In the genomic region with DNA sequence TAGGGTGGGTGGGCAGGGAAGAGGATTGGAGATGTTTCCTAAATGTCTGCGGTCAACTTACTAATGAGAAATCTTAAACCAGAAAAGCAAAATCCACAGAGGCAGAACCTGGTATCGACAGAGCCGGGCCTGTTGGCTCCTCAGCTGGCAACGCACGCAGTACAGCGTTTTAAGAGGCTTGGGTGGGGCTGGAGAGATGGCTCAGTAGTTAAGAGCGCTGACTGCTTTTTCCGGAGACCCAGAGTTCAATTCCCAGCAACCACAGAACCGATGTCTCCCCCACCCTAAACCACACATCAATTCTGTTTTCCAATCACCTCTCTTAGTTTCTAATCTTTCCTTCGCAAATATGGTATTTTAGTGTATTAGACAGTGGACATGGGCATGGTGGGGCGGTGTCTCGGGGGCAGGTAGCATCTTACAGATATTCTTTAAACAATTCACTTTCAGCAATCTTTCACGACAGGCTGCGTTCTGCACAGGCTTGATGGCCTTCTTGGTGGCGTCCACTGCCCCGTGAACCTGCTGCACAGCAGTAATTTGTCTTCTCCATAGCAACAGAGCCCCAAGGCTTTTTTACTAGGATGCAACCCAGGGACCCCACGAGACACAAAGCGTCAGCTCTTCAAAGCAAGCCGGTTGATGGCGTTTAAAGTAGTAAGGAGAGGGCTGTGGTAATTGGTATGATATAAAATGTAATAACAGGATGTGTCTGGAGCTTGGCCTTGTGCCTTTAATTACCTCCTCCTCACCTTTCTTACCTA, we compare ENCODE assay signal across 11 mouse cellular contexts. TPM values are rescaled to one million over a fixed set of nuclear protein-coding genes. Genes with fewer than 3 reads are reported as not detected.
A peak's percentile ranks its signal among the peaks of the same experiment; 100 is the strongest.
DNase-seq lines count a peak whose midpoint lies in the region; ATAC-seq and TF ChIP-seq lines count a peak whose summit lies in the region.
"Had no signal": no experiment of that assay in that cellular context is flagged by ENCODE, and none has a peak within 500 bp of the region (broad histone marks: within the 10 kb centered on the region; RNA-seq: fewer than 3 reads in every experiment).

No protein-coding gene starts in this region.

- 62% methylated on average over 20 of the region's 20 CpGs for WGBS in embryonic facial prominence, embryonic 12.5 days
- 33% methylated on average over 20 of the region's 20 CpGs for whole genome bisulfite sequencing in hindbrain, embryonic 14.5 days
- 31% methylated on average over 20 of the region's 20 CpGs for WGBS in neural tube, embryonic 14.5 days

- H3K9me3 ChIP-seq in embryonic facial prominence, embryonic 12.5 days = no peaks in the 10 kb centered on the region
- no peaks in the 10 kb centered on the region for H3K9me3 ChIP-seq in hindbrain, embryonic 14.5 days (ENCODE audit: control insufficient read depth, low read length)
- H3K9me3 ChIP-seq in neural tube, embryonic 14.5 days (ENCODE audit: control insufficient read depth, low read length) = no peaks in the 10 kb centered on the region
- H3K9me3 ChIP-seq: kidney, embryonic 15.5 days had no signal

- H3K4me1 ChIP-seq in embryonic facial prominence, embryonic 12.5 days = peaks cover 27% of the 10 kb centered on the region
- H3K4me1 ChIP-seq in hindbrain, embryonic 14.5 days (replicated peaks; ENCODE audit: control insufficient read depth, insufficient read depth, low read length) = peaks cover 44% of the 10 kb centered on the region
- H3K4me1 ChIP-seq in neural tube, embryonic 14.5 days (ENCODE audit: control insufficient read depth, insufficient read depth, low read length) = peaks cover 37% of the 10 kb centered on the region

- H3K36me3 ChIP-seq in embryonic facial prominence, embryonic 12.5 days = no peaks in the 10 kb centered on the region
- no peaks in the 10 kb centered on the region for H3K36me3 ChIP-seq in hindbrain, embryonic 14.5 days (replicated peaks; ENCODE audit: control insufficient read depth, insufficient read depth)
- H3K36me3 ChIP-seq in neural tube, embryonic 14.5 days (ENCODE audit: control insufficient read depth, insufficient read depth, low read length) = no peaks in the 10 kb centered on the region
- H3K36me3 ChIP-seq: kidney, embryonic 15.5 days had no signal

- no peak overlapping the region; the same call in 1 of the 2 replicates for H3K4me3 ChIP-seq in layer of hippocampus, adult 2 months
- no peak overlapping the region for H3K4me3 ChIP-seq in embryonic facial prominence, embryonic 12.5 days
- H3K4me3 ChIP-seq in hindbrain, embryonic 14.5 days (replicated peaks; ENCODE audit: low read length) = peak overlapping the region; percentile 7
- H3K4me3 ChIP-seq in neural tube, embryonic 14.5 days (ENCODE audit: low read depth, low read length) = peak overlapping the region; percentile 12; the same call in 1 of the 2 replicates
- H3K4me3 ChIP-seq: kidney, embryonic 15.5 days had no signal

- no peak for TF ChIP-seq CTCF in layer of hippocampus, adult 2 months (conservative IDR thresholded peaks at IDR 0.05)

- H3K4me2 ChIP-seq in embryonic facial prominence, embryonic 12.5 days (replicated peaks) = peak overlapping the region; percentile 16; the same call in 1 of the 2 replicates
- peak overlapping the region; percentile 47 for H3K4me2 ChIP-seq in hindbrain, embryonic 14.5 days (replicated peaks)
- H3K4me2 ChIP-seq in neural tube, embryonic 14.5 days (ENCODE audit: low read depth, low read length) = peak overlapping the region; percentile 45

- H3K27ac ChIP-seq in layer of hippocampus, adult 2 months = peak overlapping the region; percentile 83
- H3K27ac ChIP-seq in embryonic facial prominence, embryonic 12.5 days = peak overlapping the region; percentile 80
- peak overlapping the region; percentile 92 for H3K27ac ChIP-seq in hindbrain, embryonic 14.5 days
- H3K27ac ChIP-seq in neural tube, embryonic 14.5 days (ENCODE audit: low read depth, low read length) = peak overlapping the region; percentile 89

- no peak for DNase-seq in layer of hippocampus, adult 2 months (ENCODE audit: low spot score in 2 of 2)
- no peak for DNase-seq in layer of hippocampus, postnatal 36 days
- peak; percentile 61 for DNase-seq in hindbrain, embryonic 14.5 days (ENCODE audit: low spot score)
- DNase-seq in gastrocnemius, adult 18-20 months (ENCODE audit: low spot score) = no peak
- no peak for DNase-seq in adipocyte (ENCODE audit: low spot score)

- no peaks in the 10 kb centered on the region for H3K27me3 ChIP-seq in embryonic facial prominence, embryonic 12.5 days
- H3K27me3 ChIP-seq in hindbrain, embryonic 14.5 days (ENCODE audit: control insufficient read depth, insufficient read depth, low read length) = no peaks in the 10 kb centered on the region
- no peaks in the 10 kb centered on the region for H3K27me3 ChIP-seq in neural tube, embryonic 14.5 days (ENCODE audit: control insufficient read depth, insufficient read depth, low read length)
- H3K27me3 ChIP-seq: kidney, embryonic 15.5 days had no signal

- ATAC-seq in embryonic facial prominence, embryonic 12.5 days (ENCODE audit: insufficient number of reproducible peaks, insufficient read depth, low FRiP score, low TSS enrichment) = no peak
- ATAC-seq in hindbrain, embryonic 14.5 days (ENCODE audit: low FRiP score) = no peak
- ATAC-seq in neural tube, embryonic 14.5 days (ENCODE audit: low read depth) = no peak

- no peak overlapping the region for H3K9ac ChIP-seq in embryonic facial prominence, embryonic 12.5 days
- peak overlapping the region; percentile 52 for H3K9ac ChIP-seq in hindbrain, embryonic 14.5 days
- H3K9ac ChIP-seq in neural tube, embryonic 14.5 days (replicated peaks; ENCODE audit: low read depth, low read length) = peak overlapping the region; percentile 42; the same call in 1 of the 2 replicates
- H3K9ac ChIP-seq: kidney, embryonic 15.5 days had no signal

RNA-seq across cellular contexts. Expression of gene Tuba1a, which starts 25.1 kb away (rescaled TPM):
- 100 to 1,000 TPM; 768 to 781 TPM for total RNA-seq in layer of hippocampus, adult 2 months (2021)
- total RNA-seq in layer of hippocampus, postnatal 36 days (2021) = 100 to 1,000 TPM; 868 to 949 TPM
- 2,353 and 2,615 TPM in 2 replicates for polyA plus RNA-seq in embryonic facial prominence, embryonic 12.5 days (2016; fragmentation: Nextera tagmentation; extraction: Ambion mirVana)
- 14,408 and 15,410 TPM in 2 replicates for polyA plus RNA-seq in hindbrain, embryonic 14.5 days (2014; fragmentation: Nextera tagmentation; extraction: Ambion mirVana)
- 13,706 and 14,496 TPM in 2 replicates for polyA plus RNA-seq in neural tube, embryonic 14.5 days (2014; fragmentation: Nextera tagmentation; extraction: Ambion mirVana)
- 10 to 100 TPM; 17.9 to 38.6 TPM for total RNA-seq in gastrocnemius, adult 18-20 months (2021)

RNA-seq across cellular contexts. Expression of gene Gm49450, which starts 25.2 kb away (rescaled TPM):
- not detected for total RNA-seq in layer of hippocampus, adult 2 months (2021)
- not detected for total RNA-seq in layer of hippocampus, postnatal 36 days (2021)
- not detected in 2 replicates for polyA plus RNA-seq in embryonic facial prominence, embryonic 12.5 days (2016; fragmentation: Nextera tagmentation; extraction: Ambion mirVana)
- not detected in 2 replicates for polyA plus RNA-seq in hindbrain, embryonic 14.5 days (2014; fragmentation: Nextera tagmentation; extraction: Ambion mirVana)
- polyA plus RNA-seq in neural tube, embryonic 14.5 days (2014; fragmentation: Nextera tagmentation; extraction: Ambion mirVana) = not detected in 2 replicates
- total RNA-seq in gastrocnemius, adult 18-20 months (2021) = not detected
- total RNA-seq: megakaryocyte-erythroid progenitor cell, adult 5-6 weeks had no signal
- polyA plus RNA-seq: kidney, embryonic 15.5 days; limb, embryonic 11.5 days; thymus, postnatal 0 days had no signal

RNA-seq across cellular contexts. Expression of gene Tuba1b, which starts 44.2 kb away (rescaled TPM):
- 100 to 1,000 TPM; 466 to 491 TPM for total RNA-seq in layer of hippocampus, adult 2 months (2021)
- 100 to 1,000 TPM; 469 to 520 TPM for total RNA-seq in layer of hippocampus, postnatal 36 days (2021)
- 1,598 and 1,609 TPM in 2 replicates for polyA plus RNA-seq in embryonic facial prominence, embryonic 12.5 days (2016; fragmentation: Nextera tagmentation; extraction: Ambion mirVana)
- polyA plus RNA-seq in hindbrain, embryonic 14.5 days (2014; fragmentation: Nextera tagmentation; extraction: Ambion mirVana) = 1,223 and 1,455 TPM in 2 replicates
- polyA plus RNA-seq in neural tube, embryonic 14.5 days (2014; fragmentation: Nextera tagmentation; extraction: Ambion mirVana) = 1,186 and 1,301 TPM in 2 replicates
- total RNA-seq in gastrocnemius, adult 18-20 months (2021) = 10 to 100 TPM; 15.6 to 29.6 TPM

RNA-seq across cellular contexts. Expression of gene Tuba1c, which starts 51.1 kb away (rescaled TPM):
- total RNA-seq in layer of hippocampus, adult 2 months (2021) = 10 to 100 TPM; 49.6 to 51.1 TPM
- 10 to 100 TPM; 56.8 to 66.3 TPM for total RNA-seq in layer of hippocampus, postnatal 36 days (2021)
- polyA plus RNA-seq in embryonic facial prominence, embryonic 12.5 days (2016; fragmentation: Nextera tagmentation; extraction: Ambion mirVana) = 98.8 and 103 TPM in 2 replicates
- 21.7 and 24.2 TPM in 2 replicates for polyA plus RNA-seq in hindbrain, embryonic 14.5 days (2014; fragmentation: Nextera tagmentation; extraction: Ambion mirVana)
- 7.3 and 11.5 TPM in 2 replicates for polyA plus RNA-seq in neural tube, embryonic 14.5 days (2014; fragmentation: Nextera tagmentation; extraction: Ambion mirVana)
- 1 to 10 TPM; 5.4 to 9.9 TPM for total RNA-seq in gastrocnemius, adult 18-20 months (2021)

Comparison
In these comparisons a context has a peak if more than half of its experiments do, and no peak if none do; other contexts are left out.
1. H3K4me3 ChIP-seq: peak in hindbrain, embryonic 14.5 days (single experiment) and neural tube, embryonic 14.5 days (single experiment); none in layer of hippocampus, adult 2 months (single experiment) and embryonic facial prominence, embryonic 12.5 days (single experiment).
2. RNA of gene Tuba1a, which starts 25.1 kb away (total RNA-seq): 868 to 949 TPM in layer of hippocampus, postnatal 36 days and 768 to 781 TPM in layer of hippocampus, adult 2 months; 17.9 to 38.6 TPM in gastrocnemius, adult 18-20 months; every median in the first group is over 10 times any median in the second.
3. RNA of gene Tuba1b, which starts 44.2 kb away (total RNA-seq): 469 to 520 TPM in layer of hippocampus, postnatal 36 days and 466 to 491 TPM in layer of hippocampus, adult 2 months; 15.6 to 29.6 TPM in gastrocnemius, adult 18-20 months; every median in the first group is over 10 times any median in the second.
4. Peak in every context shown above with its lines, with median percentiles within 50 percentile points of each other: H3K27ac ChIP-seq and H3K4me2 ChIP-seq.